Mouse (Mus musculus) olfactory bulb, adult 2 months (tissue): ENCODE measurements around the gene Bmpr1a.

Experiments
- CTCF ChIP-seq: fragments of 200-500 bp; IDR thresholded peaks from 2 replicates; pipeline ENCODE4 v1.5.1; 2012; ENCODE audit warnings: low read depth, mild to moderate bottlenecking, low read length, moderate library complexity; ENCODE audit not compliant: insufficient read depth
- POLR2A ChIP-seq: fragments of 200-500 bp; IDR thresholded peaks from 2 replicates; pipeline ENCODE4 v1.6.1; 2012; ENCODE audit warnings: mild to moderate bottlenecking, low read depth, low read length, moderate library complexity; ENCODE audit not compliant: insufficient read depth

GRCm38 (mm10) chr14:34374577-34374976 lies 128.6 kb downstream of the Bmpr1a start, which contains the start of gene Sncg:
- no peak for TF ChIP-seq POLR2A
- TF ChIP-seq CTCF, result no peak
